In the genomic region with DNA sequence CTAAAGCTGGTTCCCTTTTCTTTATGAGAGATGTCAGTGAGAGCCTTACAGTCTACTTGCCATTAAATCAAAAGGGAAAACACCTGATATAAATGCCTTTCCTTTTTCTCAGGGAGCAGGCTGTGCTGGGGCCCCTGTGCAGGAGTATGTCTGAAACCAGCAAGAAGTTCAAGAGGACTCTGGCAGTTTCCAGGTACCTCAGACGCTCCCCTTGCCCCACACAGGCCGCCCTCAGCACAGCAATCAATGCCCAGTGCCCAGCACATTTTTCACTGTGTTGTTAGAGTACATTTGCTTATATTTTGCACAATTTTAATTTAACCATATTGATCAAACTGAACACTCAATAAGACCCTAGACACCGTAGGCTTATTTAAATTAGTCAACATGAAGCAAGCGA, we compare ENCODE assay signal across 24 mouse cellular contexts. TPM values are rescaled to one million over a fixed set of nuclear protein-coding genes. Genes with fewer than 3 reads are reported as not detected.
DNase-seq lines count a peak whose midpoint lies in the region; ATAC-seq and TF ChIP-seq lines count a peak whose summit lies in the region.
"Had no signal": no experiment of that assay in that cellular context is flagged by ENCODE, and none has a peak within 500 bp of the region (broad histone marks: within the 10 kb centered on the region; RNA-seq: fewer than 3 reads in every experiment).

No protein-coding gene starts in this region.

- WGBS in forebrain, postnatal 0 days: 75% methylated on average over 4 of the region's 4 CpGs

- no peak overlapping the region for H3K4me2 ChIP-seq in forebrain, postnatal 0 days (ENCODE audit: low read depth)
- H3K4me2 ChIP-seq: embryonic facial prominence, embryonic 15.5 days; hindbrain, embryonic 13.5 days; kidney, embryonic 15.5 days; limb, embryonic 12.5 days; midbrain, embryonic 12.5 days; neural tube, embryonic 13.5 days had no signal

- 0 out of 2 replicates have a peak, but pooled peaks have one; percentile 19 for ATAC-seq in frontal cortex, adult (ENCODE audit: low TSS enrichment)
- ATAC-seq in forebrain, postnatal 0 days: no peak
- ATAC-seq in cerebellum, adult (ENCODE audit: insufficient number of reproducible peaks, low FRiP score, low TSS enrichment): no peak
- ATAC-seq: CD4-positive, CD25-positive, alpha-beta regulatory T cell, adult 4 months had no signal

- no peaks in the 10 kb centered on the region for H3K9me3 ChIP-seq in forebrain, postnatal 0 days (ENCODE audit: low read length)
- H3K9me3 ChIP-seq: embryonic facial prominence, embryonic 10.5 days; embryonic facial prominence, embryonic 15.5 days; hindbrain, embryonic 13.5 days; kidney, embryonic 15.5 days; limb, embryonic 12.5 days; midbrain, embryonic 12.5 days; neural tube, embryonic 13.5 days had no signal

- no peaks in the 10 kb centered on the region for H3K27me3 ChIP-seq in forebrain, postnatal 0 days (ENCODE audit: insufficient read depth, low read length)
- H3K27me3 ChIP-seq: embryonic facial prominence, embryonic 15.5 days; hindbrain, embryonic 13.5 days; kidney, embryonic 15.5 days; limb, embryonic 12.5 days; midbrain, embryonic 12.5 days; neural tube, embryonic 13.5 days had no signal

- H3K27ac ChIP-seq in left cerebral cortex, adult 2 months: peak overlapping the region; percentile 84
- H3K27ac ChIP-seq in forebrain, postnatal 0 days (ENCODE audit: low read depth, low read length): peak overlapping the region; percentile 72
- H3K27ac ChIP-seq: embryonic facial prominence, embryonic 10.5 days; embryonic facial prominence, embryonic 15.5 days; hindbrain, embryonic 13.5 days; kidney, embryonic 15.5 days; limb, embryonic 12.5 days; midbrain, embryonic 12.5 days; neural tube, embryonic 13.5 days had no signal

- H3K4me1 ChIP-seq in forebrain, postnatal 0 days (ENCODE audit: insufficient read depth): peaks cover 18% of the 10 kb centered on the region; the same call in 1 of the 2 replicates

- intact Hi-C loops in left cerebral cortex, adult 2 months (cut with DNase I): no loop called here

- H3K36me3 ChIP-seq in forebrain, postnatal 0 days (ENCODE audit: insufficient read depth): no peaks in the 10 kb centered on the region
- H3K36me3 ChIP-seq: hindbrain, embryonic 13.5 days; limb, embryonic 12.5 days had no signal

- no peak for DNase-seq in frontal cortex, postnatal 10 days (ENCODE audit: low spot score in 2 of 2)
- no peak for DNase-seq in left cerebral cortex, adult 2 months (ENCODE audit: extremely low spot score in 1 of 2, low spot score in 2 of 2)
- no peak for DNase-seq in left cerebral cortex, adult 18-20 months (ENCODE audit: low spot score in 2 of 2)
- DNase-seq in forebrain, postnatal 0 days: no peak
- DNase-seq in adrenal gland, adult 18-20 months (ENCODE audit: low spot score in 2 of 2): no peak
- DNase-seq: adrenal gland, postnatal 25 days; cerebellum, adult 18-20 months; cerebellum, postnatal 10 days; kidney, adult 11 months; kidney, postnatal 36 days; layer of hippocampus, adult 9-11 months; lung, postnatal 36 days; thymus, adult 2 months; thymus, postnatal 36 days had no signal

- TF ChIP-seq CTCF in left cerebral cortex, adult 2 months (IDR thresholded peaks at IDR 0.05): no peak
- no peak for TF ChIP-seq CTCF in forebrain, postnatal 0 days (IDR thresholded peaks at IDR 0.05; ENCODE audit: low read depth)

- H3K9ac ChIP-seq in forebrain, postnatal 0 days: no peak overlapping the region
- H3K9ac ChIP-seq: embryonic facial prominence, embryonic 15.5 days; hindbrain, embryonic 13.5 days; kidney, embryonic 15.5 days; limb, embryonic 12.5 days; midbrain, embryonic 12.5 days; neural tube, embryonic 13.5 days had no signal

- H3K4me3 ChIP-seq in left cerebral cortex, adult 2 months: no peak overlapping the region
- no peak overlapping the region for H3K4me3 ChIP-seq in forebrain, postnatal 0 days (ENCODE audit: low read depth, low read length)
- H3K4me3 ChIP-seq: embryonic facial prominence, embryonic 10.5 days; embryonic facial prominence, embryonic 15.5 days; hindbrain, embryonic 13.5 days; kidney, embryonic 15.5 days; limb, embryonic 12.5 days; midbrain, embryonic 12.5 days; neural tube, embryonic 13.5 days had no signal

RNA-seq across cellular contexts. Expression of a gene that starts 35.6 kb away (rescaled TPM):
- 100 to 1,000 TPM; 156 to 181 TPM for total RNA-seq in left cerebral cortex, adult 2 months (2021)
- total RNA-seq in left cerebral cortex, adult 18-20 months (2021): 100 to 1,000 TPM; 141 to 180 TPM
- 150 and 186 TPM in 2 replicates for total RNA-seq in forebrain, postnatal 0 days (2014; rRNA removed)
- polyA plus RNA-seq in forebrain, postnatal 0 days (2015; fragmentation: Nextera tagmentation; extraction: Ambion mirVana): 47.7 and 50.6 TPM in 2 replicates
- 100 to 1,000 TPM; 150 to 168 TPM for total RNA-seq in adrenal gland, adult 18-20 months (2021)
